Mouse (Mus musculus): ENCODE measurements around the gene Gm3402.
"Not testable (repeated sequence)": the region's sequence is repeated elsewhere in the genome, so short reads cannot be mapped to it uniquely, and the experiment has no call there.

Gene Gm3402

GRCm38 (mm10) chr5:146513823-146514222 lies at the start of gene Gm3402:
Gm3402 (plus strand) TSS chr5:146514123.
- not testable (repeated sequence) for DNase-seq

GRCm38 (mm10) chr5:146466663-146467062 lies 47.3 kb upstream of the Gm3402 start:
- no peak for DNase-seq

- no peak for DNase-seq
These were observed 45.6 kb upstream of the Gm3402 start for GRCm38 (mm10) chr5:146468311-146468710.

GRCm38 (mm10) chr5:146470821-146471220 lies 43.1 kb upstream of the Gm3402 start:
- no peak for DNase-seq

GRCm38 (mm10) chr5:146471311-146471710 lies 42.6 kb upstream of the Gm3402 start:
- DNase-seq = no peak

- DNase-seq = no peak
These were observed 42.1 kb upstream of the Gm3402 start for GRCm38 (mm10) chr5:146471821-146472220.

GRCm38 (mm10) chr5:146479564-146479963 lies 34.4 kb upstream of the Gm3402 start:
- peak; percentile 53 for DNase-seq

- DNase-seq = not testable (repeated sequence)
These were observed 32.3 kb upstream of the Gm3402 start, which contains the start of gene Gm6408 for GRCm38 (mm10) chr5:146481665-146482064. Gm6408 (plus strand) TSS chr5:146481965.

GRCm38 (mm10) chr5:146488959-146489358 lies 25.0 kb upstream of the Gm3402 start:
- peak; percentile 21 for DNase-seq

GRCm38 (mm10) chr5:146491063-146491462 lies 22.9 kb upstream of the Gm3402 start, which contains the start of gene Gm6370:
Gm6370 (plus strand) TSS chr5:146491363.
- DNase-seq = not testable (repeated sequence)

GRCm38 (mm10) chr5:146502099-146502498 lies 11.8 kb upstream of the Gm3402 start, which contains the start of gene 4930449I24Rik:
4930449I24Rik (plus strand) TSS chr5:146502399.
- not testable (repeated sequence) for DNase-seq

GRCm38 (mm10) chr5:146525501-146525900 lies 11.6 kb downstream of the Gm3402 start, which contains the start of gene Gm3404:
Gm3404 (plus strand) TSS chr5:146525801.
- DNase-seq = not testable (repeated sequence)

- DNase-seq = not testable (repeated sequence)
These were observed 23.4 kb downstream of the Gm3402 start, which contains the start of gene Gm3409 for GRCm38 (mm10) chr5:146537347-146537746. Gm3409 (plus strand) TSS chr5:146537647.

- DNase-seq = not testable (repeated sequence)
These were observed 41.9 kb downstream of the Gm3402 start, which contains the start of gene Gm3415 for GRCm38 (mm10) chr5:146555836-146556235. Gm3415 (plus strand) TSS chr5:146556136.

GRCm38 (mm10) chr5:146564259-146564658 lies 50.3 kb downstream of the Gm3402 start:
- DNase-seq = no peak

Measured in cerebellum, adult 9-11 months (tissue).